Mouse (Mus musculus): ENCODE measurements around the gene Babam2.

- no peak for TF ChIP-seq ZNF384 (IDR thresholded peaks at IDR 0.05; ENCODE audit: low read depth, low read length)
- TF ChIP-seq CHD2 (IDR thresholded peaks at IDR 0.05; ENCODE audit: low read depth, low read length): no peak
- TF ChIP-seq HCFC1 (IDR thresholded peaks at IDR 0.05; ENCODE audit: borderline replicate concordance, insufficient read depth, low read length): no peak
- no peak for TF ChIP-seq MAFK (IDR thresholded peaks at IDR 0.05; ENCODE audit: insufficient read depth, low read depth, low read length)
- no peak for TF ChIP-seq ZC3H11A (IDR thresholded peaks at IDR 0.05; ENCODE audit: borderline replicate concordance, low read depth, low read length)
These were observed 290.2 kb downstream of the Babam2 start for GRCm38 (mm10) chr5:31987541-31988307.

Measured in ES-E14 (cell line).